Mouse (Mus musculus): ENCODE data around the gene Stk16. TPM values are rescaled to one million over a fixed set of nuclear protein-coding genes. Genes with fewer than 3 reads are reported as not detected.

Gene Stk16
- total RNA-seq (2021) = 10 to 100 TPM; 80.3 to 85.9 TPM

DNA sequence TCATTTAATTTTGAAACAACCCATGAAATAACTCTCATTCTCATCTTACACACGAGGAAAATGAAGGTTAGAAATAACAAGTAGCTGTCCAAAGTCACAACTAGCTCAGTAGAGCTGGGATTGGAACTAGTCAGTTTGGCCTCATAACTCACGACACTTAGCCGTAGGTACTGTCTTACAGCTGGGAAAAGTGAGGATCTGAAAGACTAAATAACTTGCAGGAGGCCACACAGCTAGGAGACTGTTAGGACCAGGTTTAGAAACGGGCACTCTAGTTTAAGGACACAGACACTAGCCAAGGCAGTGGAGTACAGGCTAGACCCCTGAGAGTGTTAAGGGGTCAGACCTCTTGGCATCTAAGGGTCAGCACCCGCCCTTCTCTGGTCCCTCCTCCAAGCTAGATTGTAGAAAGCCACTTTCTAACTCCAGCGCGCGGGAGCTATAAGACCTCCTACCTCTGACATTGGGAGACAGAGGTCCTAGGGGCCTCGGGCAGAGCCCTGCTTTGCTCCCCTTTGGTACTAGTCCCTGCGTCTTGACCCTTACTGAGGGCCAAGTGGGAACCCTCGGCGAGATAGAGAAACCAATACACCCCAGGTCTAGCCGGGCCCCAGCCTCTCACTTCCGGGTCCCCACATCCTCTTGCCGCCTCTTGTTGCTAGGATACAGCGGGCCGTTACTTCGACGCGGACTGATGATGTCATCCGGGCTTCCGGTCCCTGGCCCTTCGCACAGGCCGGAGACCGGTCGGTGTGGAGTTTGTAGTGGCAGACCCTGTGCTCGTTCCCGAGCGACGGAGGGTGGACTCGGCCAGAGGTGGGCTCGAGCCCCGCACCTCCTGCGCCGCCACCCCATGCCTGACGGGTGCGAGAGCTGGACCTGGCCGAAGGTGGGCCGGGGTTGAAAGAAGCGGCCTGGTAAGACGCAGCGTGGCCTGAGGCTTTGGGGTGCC is at the start of gene Stk16, which contains the start of gene Glb1l:
TSS of gene Stk16 (plus strand) at position 703 of the 952 bp plus-strand sequence.
TSS of gene Glb1l (minus strand) at position 678 of the 952 bp plus-strand sequence.
- intact Hi-C loops (cut with DNase I) = no loop called here
- peak; percentile 97 for DNase-seq (ENCODE audit: low spot score in 2 of 2)

- intact Hi-C loops (cut with DNase I) = loop anchor here (2.0 kb wide), 1 partner anchor 25 kb away; the partner anchor contains the start of genes Cnppd1 and Retreg2
- DNase-seq (ENCODE audit: low spot score in 2 of 2) = no peak
Observed at GRCm38 (mm10) chr1:75168093-75168471, 42.6 kb upstream of the Stk16 start.

DNA sequence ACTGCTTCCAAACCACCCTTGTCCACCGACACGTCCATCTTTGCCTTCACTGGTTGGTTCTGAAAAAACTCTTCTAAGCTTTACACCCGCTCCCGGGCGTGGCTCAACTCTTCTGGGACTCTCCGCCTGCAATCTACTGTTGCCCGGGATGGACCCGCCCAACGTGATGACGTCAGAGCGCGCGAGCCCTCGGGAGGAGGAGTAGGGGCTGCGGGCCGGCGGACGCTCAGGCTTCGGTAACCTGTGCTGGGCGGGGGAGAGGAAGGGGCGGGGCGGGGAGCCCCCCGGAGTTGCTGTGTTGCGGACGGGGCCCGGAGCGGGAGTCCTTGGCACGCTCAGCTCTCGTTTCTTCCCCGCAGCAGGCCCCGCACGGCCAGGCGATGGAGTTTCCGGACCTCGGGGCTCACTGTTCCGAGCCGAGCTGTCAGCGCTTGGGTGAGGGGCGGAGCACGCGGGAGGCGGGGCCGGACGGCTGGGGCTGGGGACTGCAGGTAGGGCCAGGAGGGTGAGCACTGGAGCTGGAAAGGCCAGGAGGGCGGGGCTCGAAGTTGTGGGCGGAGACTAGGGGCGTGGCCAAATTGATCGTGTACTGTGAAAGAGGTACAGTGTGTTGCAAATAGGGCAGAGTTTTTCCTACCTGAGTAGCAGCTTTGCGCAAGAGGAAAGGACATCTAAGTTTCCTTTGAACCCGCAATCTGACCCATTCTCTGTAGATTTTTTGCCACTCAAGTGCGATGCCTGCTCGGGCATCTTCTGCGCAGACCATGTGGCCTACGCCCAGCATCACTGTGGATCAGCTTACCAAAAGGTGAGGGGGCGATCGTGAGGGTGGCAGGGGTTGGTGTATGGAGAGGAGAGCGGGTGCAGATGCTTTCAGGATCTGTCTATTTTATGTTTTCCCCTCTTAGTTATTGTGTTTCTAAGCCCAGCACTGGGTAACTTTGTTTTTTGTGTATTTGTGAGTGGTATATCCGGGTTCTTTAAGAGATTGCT is 41.9 kb upstream of the Stk16 start, which contains the start of gene Zfand2b:
TSS of gene Zfand2b (plus strand) at position 175 of the 993 bp plus-strand sequence.
- intact Hi-C loops (cut with DNase I) = loop anchor here (2.0 kb wide), 1 partner anchor 26 kb away; the partner anchor contains the start of genes Cnppd1 and Retreg2
- DNase-seq (ENCODE audit: low spot score in 2 of 2) = peak; percentile 94 to 95

DNA sequence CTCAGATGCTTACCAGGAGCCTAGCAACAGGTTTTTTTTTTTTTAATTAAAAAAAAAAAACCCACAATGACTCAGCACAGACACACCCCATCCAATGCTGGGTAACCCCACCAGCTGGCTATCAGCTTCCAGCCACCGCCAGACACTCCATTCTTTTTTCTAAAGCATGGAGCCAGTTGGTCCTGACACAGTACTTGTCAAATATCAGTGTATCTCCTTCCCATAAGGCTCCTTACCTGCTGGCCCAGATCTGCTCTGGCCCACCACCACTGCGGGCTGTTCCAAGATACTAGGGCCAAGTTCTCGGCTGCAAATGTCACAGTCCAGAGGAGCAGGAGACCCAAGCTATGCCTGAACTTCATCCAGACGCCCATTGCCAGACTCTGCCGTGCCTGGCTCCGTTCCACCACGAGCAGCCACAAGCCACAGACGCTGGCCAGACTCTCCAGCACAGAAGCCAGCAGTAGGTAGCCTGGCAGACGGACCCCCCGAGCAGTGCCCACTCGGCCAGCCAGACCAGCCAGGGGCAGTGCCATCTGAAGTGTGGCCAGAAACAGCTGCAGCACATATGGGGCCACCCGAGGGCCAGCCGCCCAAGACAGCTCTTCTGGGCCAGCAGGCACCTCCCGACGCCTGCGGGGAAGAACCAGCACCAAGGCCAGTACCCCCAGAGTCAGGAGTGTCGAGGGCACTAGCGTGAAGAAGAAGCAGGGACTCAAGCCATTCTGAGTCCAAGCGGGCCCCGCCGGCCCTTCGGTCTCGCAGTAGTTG is 31.1 kb upstream of the Stk16 start:
- peak; percentile 34 to 40 for DNase-seq (ENCODE audit: low spot score in 2 of 2)
- intact Hi-C loops (cut with DNase I) = no loop called here

- peak; percentile 90 to 92 for DNase-seq (ENCODE audit: low spot score in 2 of 2)
- intact Hi-C loops (cut with DNase I) = no loop called here
Observed at GRCm38 (mm10) chr1:75180105-75180590, 30.5 kb upstream of the Stk16 start, which contains the start of gene Abcb6. Abcb6 (minus strand) TSS chr1:75180392.

GRCm38 (mm10) chr1:75180741-75181140 is 29.9 kb upstream of the Stk16 start:
- no peak for DNase-seq (ENCODE audit: low spot score in 2 of 2)
- intact Hi-C loops (cut with DNase I) = no loop called here

DNA sequence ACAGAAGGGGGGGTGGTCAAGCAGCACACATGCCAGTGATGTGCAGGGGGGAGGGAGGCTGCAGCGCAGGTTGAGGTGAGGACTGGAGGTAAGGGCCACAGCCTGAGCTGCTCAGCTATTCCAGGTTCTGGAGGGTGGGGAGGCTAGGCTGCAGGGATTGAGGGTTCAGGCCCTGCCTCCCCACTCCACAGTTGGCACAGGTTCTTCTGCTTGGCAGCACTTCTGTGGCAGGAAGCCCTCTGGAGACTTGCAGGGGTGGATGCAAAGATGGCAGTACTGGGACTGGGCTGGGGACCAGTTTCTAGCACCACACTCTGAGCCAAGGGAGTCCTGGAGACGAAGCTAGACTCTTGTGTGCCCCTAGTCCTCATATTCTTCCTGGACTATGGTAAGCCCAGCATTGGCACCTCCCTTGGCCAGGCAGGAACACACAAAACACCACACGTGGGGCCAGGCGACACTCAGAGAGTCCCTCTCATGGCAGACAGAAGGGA is 29.2 kb upstream of the Stk16 start:
- intact Hi-C loops (cut with DNase I) = no loop called here
- DNase-seq (ENCODE audit: low spot score in 2 of 2) = no peak

DNA sequence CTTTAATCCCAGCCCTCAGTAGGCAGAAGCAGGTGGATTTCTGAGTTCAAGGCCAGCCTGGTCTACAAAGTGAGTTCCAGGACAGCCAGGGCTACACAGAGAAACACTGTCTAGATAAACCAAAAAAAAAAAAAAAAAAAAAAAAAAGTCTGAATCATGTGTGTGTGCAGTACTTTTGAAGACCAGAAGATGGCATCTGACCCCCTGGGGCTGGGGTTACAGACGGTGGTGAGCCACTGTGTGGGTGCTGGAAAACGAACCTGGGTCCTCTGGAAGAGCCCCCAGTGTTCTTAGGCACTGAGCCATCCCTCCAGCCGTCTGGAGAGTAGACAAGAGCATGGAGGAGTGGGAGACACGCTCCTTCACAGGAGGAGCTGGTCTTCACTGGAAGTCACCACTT is 28.5 kb upstream of the Stk16 start:
- DNase-seq (ENCODE audit: low spot score in 2 of 2) = no peak
- intact Hi-C loops (cut with DNase I) = no loop called here

- intact Hi-C loops (cut with DNase I) = no loop called here
- no peak for DNase-seq (ENCODE audit: low spot score in 2 of 2)
Observed at GRCm38 (mm10) chr1:75185495-75185894, 25.1 kb upstream of the Stk16 start.

DNA sequence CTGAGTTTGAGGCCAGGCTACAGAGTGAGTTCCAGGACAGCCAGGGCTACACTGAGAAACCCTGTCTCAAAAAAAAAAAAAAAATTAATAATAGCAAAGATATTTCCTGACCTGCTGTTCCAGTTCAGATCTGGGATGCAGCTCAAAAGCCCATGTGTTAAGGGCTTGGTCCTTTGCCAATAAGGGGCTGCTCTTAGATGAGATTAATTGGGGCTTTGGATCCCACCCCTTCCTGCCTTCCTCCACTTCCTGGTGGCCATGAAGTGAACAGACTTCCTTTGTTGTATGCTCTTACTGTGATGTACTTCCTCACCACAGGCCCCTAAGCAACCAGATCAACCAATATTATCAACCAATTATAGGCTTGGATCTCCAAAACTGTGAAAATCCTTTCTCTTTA is 23.5 kb upstream of the Stk16 start:
- intact Hi-C loops (cut with DNase I) = no loop called here
- DNase-seq (ENCODE audit: low spot score in 2 of 2) = no peak

DNA sequence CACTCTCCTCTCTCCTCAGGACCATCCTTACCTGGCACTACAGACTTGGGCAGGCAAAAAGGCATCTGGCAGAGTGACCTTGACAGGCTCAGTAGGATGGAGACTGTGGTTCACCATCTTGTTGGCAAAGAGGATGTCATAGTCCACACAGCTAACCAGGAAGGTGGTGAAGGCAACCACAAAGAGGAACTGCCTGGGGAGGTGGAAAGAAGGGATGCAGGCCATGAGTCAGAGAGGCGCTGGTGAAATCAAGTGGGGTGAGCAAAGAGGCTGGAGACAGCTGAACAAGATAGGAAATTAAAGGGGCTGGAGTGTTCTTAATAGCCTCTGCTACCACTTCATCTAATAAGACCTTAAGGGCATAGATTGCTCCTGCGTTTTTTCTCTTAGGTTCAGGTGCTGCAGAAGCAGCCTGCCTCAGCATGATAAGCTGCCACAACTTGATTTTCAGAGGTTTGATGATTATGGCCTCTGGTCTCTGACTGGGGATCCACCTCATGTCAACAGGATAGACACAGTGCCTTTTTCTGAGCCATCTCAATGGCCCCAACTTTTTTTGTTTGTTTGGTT is 22.6 kb upstream of the Stk16 start:
- intact Hi-C loops (cut with DNase I) = no loop called here
- no peak for DNase-seq (ENCODE audit: low spot score in 2 of 2)

GRCm38 (mm10) chr1:75190577-75190976 is 20.1 kb upstream of the Stk16 start:
- intact Hi-C loops (cut with DNase I) = no loop called here
- no peak for DNase-seq (ENCODE audit: low spot score in 2 of 2)

DNA sequence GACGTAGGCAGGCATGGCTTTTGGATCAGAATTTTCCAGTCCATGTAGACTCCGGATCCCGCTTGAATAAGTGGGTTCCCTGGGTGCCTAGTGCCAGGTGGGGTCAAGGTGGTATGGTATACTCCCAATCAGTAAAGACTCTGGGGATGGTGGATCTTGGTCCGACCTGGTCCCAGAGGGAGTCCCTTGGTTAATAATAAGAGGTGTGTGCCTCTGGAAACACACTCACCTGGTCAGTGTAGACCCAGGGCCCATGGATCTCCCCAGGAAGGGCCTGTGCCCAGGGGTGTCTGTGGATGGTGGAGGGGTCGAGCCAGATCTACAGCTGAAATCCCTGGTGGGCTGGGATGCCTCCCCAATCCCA is 19.4 kb upstream of the Stk16 start:
- DNase-seq (ENCODE audit: low spot score in 2 of 2) = no peak
- intact Hi-C loops (cut with DNase I) = no loop called here

GRCm38 (mm10) chr1:75191622-75192402 is 18.8 kb upstream of the Stk16 start, which contains the start of the genes Ankzf1 and Atg9a:
Ankzf1 (plus strand) TSS chr1:75192151.
Atg9a (minus strand) TSS chr1:75192196.
- intact Hi-C loops (cut with DNase I) = no loop called here
- peak; percentile 92 to 95 for DNase-seq (ENCODE audit: low spot score in 2 of 2)

- intact Hi-C loops (cut with DNase I) = no loop called here
- DNase-seq (ENCODE audit: low spot score in 2 of 2) = no peak
Observed at GRCm38 (mm10) chr1:75192452-75192851, 18.2 kb upstream of the Stk16 start.

- intact Hi-C loops (cut with DNase I) = no loop called here
- no peak for DNase-seq (ENCODE audit: low spot score in 2 of 2)
Observed at GRCm38 (mm10) chr1:75201236-75201635, 9.4 kb upstream of the Stk16 start.

- DNase-seq (ENCODE audit: low spot score in 2 of 2) = no peak
- intact Hi-C loops (cut with DNase I) = no loop called here
Observed at GRCm38 (mm10) chr1:75208967-75209678, 1.5 kb upstream of the Stk16 start.

Data from left cerebral cortex, postnatal 36 days (tissue).